Mouse (Mus musculus) midbrain, embryonic 13.5 days (tissue): ENCODE data around the gene Hoxc11. TPM values are rescaled to one million over a fixed set of nuclear protein-coding genes. Genes with fewer than 3 reads are reported as not detected.

Source experiments
- ATAC-seq: fragments of 200-750 bp; cut with Nextera tagmentation; 2 replicates; pipeline ENCODE4 v1.8.0; 2017; ENCODE audit warnings: mild to moderate bottlenecking, moderate TSS enrichment, moderate library complexity
- H3K27ac ChIP-seq: fragments of 300-500 bp; sonication (generic); 2 replicates; pipeline ENCODE4 v1.5.1; 2015; ENCODE audit warnings: inconsistent platforms, mild to moderate bottlenecking, moderate library complexity
- H3K27me3 ChIP-seq: fragments of 300-500 bp; sonication (generic); 2 replicates; pipeline ENCODE4 v1.6.1; 2015; ENCODE audit warnings: mild to moderate bottlenecking, inconsistent platforms
- H3K36me3 ChIP-seq: fragments of 300-500 bp; sonication (generic); 2 replicates; pipeline ENCODE4 v1.6.1; 2015; ENCODE audit warnings: mild to moderate bottlenecking, inconsistent platforms
- H3K4me1 ChIP-seq: fragments of 300-500 bp; sonication (generic); replicated peaks from 2 replicates; pipeline ENCODE4 v1.6.1; 2015; ENCODE audit warnings: inconsistent platforms
- H3K4me2 ChIP-seq: fragments of 300-500 bp; sonication (generic); replicated peaks from 2 replicates; pipeline ENCODE4 v1.6.1; 2015; ENCODE audit warnings: moderate library complexity, mild to moderate bottlenecking, inconsistent platforms
- H3K4me3 ChIP-seq: fragments of 300-500 bp; sonication (generic); replicated peaks from 2 replicates; pipeline ENCODE4 v1.5.1; 2015; ENCODE audit warnings: mild to moderate bottlenecking, inconsistent platforms
- H3K9ac ChIP-seq: fragments of 300-500 bp; sonication (generic); replicated peaks from 2 replicates; pipeline ENCODE4 v1.6.1; 2015; ENCODE audit warnings: mild to moderate bottlenecking, inconsistent platforms
- H3K9me3 ChIP-seq: fragments of 300-500 bp; sonication (generic); 2 replicates; pipeline ENCODE4 v1.6.1; 2016; ENCODE audit warnings: mild to moderate bottlenecking, inconsistent platforms
- WGBS: fragments of 180-500 bp; shearing (Covaris S2); methylation state at CpG from one replicate; pipeline ENCODE4 v1.1.7; 2015; 5-methylcytosine and 5-hydroxymethylcytosine counted together
- polyA plus RNA-seq: library from polyadenylated mRNA; unstranded; fragments of >200 nt; fragmentation: Nextera tagmentation; extraction: Ambion mirVana; gene quantifications from 2 replicates; pipeline ENCODE4 v1.2.1, GENCODE M21; 2015

Gene Hoxc11
- polyA plus RNA-seq, 1 experiment from 2014 or later = not detected

DNA sequence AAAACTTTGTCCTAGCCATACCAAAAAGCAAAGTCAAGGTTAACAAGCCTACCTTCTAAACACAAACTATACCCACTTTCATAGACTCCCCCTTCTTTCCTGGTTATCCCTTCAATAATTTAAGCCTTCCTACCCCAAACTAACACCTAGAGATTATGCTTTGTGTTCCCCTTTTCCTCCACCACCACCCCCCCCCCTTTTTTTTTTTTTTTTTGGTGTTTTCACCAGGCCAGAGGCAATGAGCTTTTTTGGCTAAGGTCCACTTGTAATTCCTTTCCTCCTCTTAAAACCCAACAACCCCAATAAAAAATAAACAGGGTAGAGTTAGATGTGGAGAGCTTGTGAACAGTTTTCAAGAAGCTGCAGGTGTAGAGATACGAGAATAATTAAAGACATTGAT, 15.1 kb downstream of the Hoxc11 start:
- WGBS = 18% methylated on average over 1 of the region's 1 CpGs
- Histone ChIP-seq H3K27ac (no peak overlapping the region), H3K36me3 (no peaks in the 10 kb centered on the region), H3K9ac (no peak overlapping the region), H3K4me1 (peaks cover 5% of the 10 kb centered on the region), H3K4me2 (no peak overlapping the region), H3K9me3 (no peaks in the 10 kb centered on the region), H3K27me3 (peaks cover 99% of the 10 kb centered on the region), H3K4me3 (no peak overlapping the region)
- ATAC-seq = no peak

GRCm38 (mm10) chr15:102970740-102971139, 16.5 kb downstream of the Hoxc11 start:
- no peaks in the 10 kb centered on the region for H3K9me3 ChIP-seq
- H3K27me3 ChIP-seq = peaks cover 99% of the 10 kb centered on the region
- no peak overlapping the region for H3K9ac ChIP-seq
- under 1% methylated on average over 12 of the region's 12 CpGs for WGBS
- H3K4me1 ChIP-seq = peaks cover 5% of the 10 kb centered on the region
- no peak overlapping the region for H3K4me3 ChIP-seq
- H3K4me2 ChIP-seq = no peak overlapping the region
- H3K36me3 ChIP-seq = no peaks in the 10 kb centered on the region
- ATAC-seq = no peak
- H3K27ac ChIP-seq = no peak overlapping the region

DNA sequence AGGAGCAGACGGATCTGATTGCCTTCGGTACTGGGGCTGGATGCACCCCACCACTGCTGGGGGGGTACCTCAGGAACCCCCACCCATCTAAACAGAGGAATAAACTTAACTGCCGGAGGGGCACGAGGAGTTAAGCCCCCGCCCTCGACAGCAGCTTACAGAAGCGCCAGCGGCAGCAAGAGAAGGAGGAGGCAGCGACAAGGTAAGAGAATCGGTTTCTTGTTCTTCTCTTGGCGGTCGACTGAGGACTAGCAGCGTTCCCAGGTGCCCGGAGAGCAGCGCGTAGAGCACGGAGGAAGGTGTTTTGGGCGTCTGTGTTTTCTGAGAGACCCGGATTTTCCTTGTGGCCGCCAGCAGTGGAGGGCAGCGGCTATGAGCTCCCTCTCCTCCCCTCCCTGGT, 18.0 kb downstream of the Hoxc11 start:
- no peak for ATAC-seq
- H3K4me1 ChIP-seq = no peaks in the 10 kb centered on the region
- H3K27me3 ChIP-seq = peaks cover 99% of the 10 kb centered on the region
- H3K4me2 ChIP-seq = no peak overlapping the region
- no peak overlapping the region for H3K4me3 ChIP-seq
- H3K9ac ChIP-seq = no peak overlapping the region
- H3K27ac ChIP-seq = no peak overlapping the region
- H3K9me3 ChIP-seq = no peaks in the 10 kb centered on the region
- under 1% methylated on average over 21 of the region's 21 CpGs for WGBS
- no peaks in the 10 kb centered on the region for H3K36me3 ChIP-seq

- Histone ChIP-seq H3K36me3 (no peaks in the 10 kb centered on the region), H3K4me1 (no peaks in the 10 kb centered on the region), H3K9me3 (no peaks in the 10 kb centered on the region), H3K27me3 (peaks cover 99% of the 10 kb centered on the region), H3K4me3 (no peak overlapping the region), H3K4me2 (no peak overlapping the region), H3K9ac (no peak overlapping the region), H3K27ac (no peak overlapping the region)
- ATAC-seq = no peak
- WGBS = 2% methylated on average over 6 of the region's 6 CpGs
Measured at GRCm38 (mm10) chr15:102972753-102973152, 18.5 kb downstream of the Hoxc11 start.

GRCm38 (mm10) chr15:102975034-102975433, 20.8 kb downstream of the Hoxc11 start:
- peaks cover 100% of the 10 kb centered on the region for H3K27me3 ChIP-seq
- no peak for ATAC-seq
- H3K4me1 ChIP-seq = no peaks in the 10 kb centered on the region
- H3K4me2 ChIP-seq = no peak overlapping the region
- H3K9me3 ChIP-seq = no peaks in the 10 kb centered on the region
- no peak overlapping the region for H3K4me3 ChIP-seq
- no peaks in the 10 kb centered on the region for H3K36me3 ChIP-seq
- no peak overlapping the region for H3K9ac ChIP-seq
- 5% methylated on average over 7 of the region's 7 CpGs for WGBS
- no peak overlapping the region for H3K27ac ChIP-seq

GRCm38 (mm10) chr15:102975688-102976111, 21.5 kb downstream of the Hoxc11 start:
- peaks cover 100% of the 10 kb centered on the region for H3K27me3 ChIP-seq
- under 1% methylated on average over 21 of the region's 21 CpGs for WGBS

GRCm38 (mm10) chr15:102976171-102976570, 21.9 kb downstream of the Hoxc11 start, which contains the start of gene Hoxc9:
Hoxc9 (plus strand) TSS chr15:102976439.
- ATAC-seq = no peak
- Histone ChIP-seq H3K36me3 (no peaks in the 10 kb centered on the region), H3K4me2 (no peak within 1 kb of the TSS), H3K27ac (no peak within 1 kb of the TSS), H3K27me3 (peaks cover 100% of the 10 kb centered on the region), H3K9ac (no peak within 1 kb of the TSS), H3K9me3 (no peaks in the 10 kb centered on the region), H3K4me3 (no peak within 1 kb of the TSS), H3K4me1 (no peaks in the 10 kb centered on the region)
- WGBS = 2% methylated on average over 17 of the region's 20 CpGs

More at GRCm38 (mm10) chr15:102975688-102976111, 21.5 kb downstream of the Hoxc11 start:
- Histone ChIP-seq H3K27ac (no peak overlapping the region), H3K9me3 (no peaks in the 10 kb centered on the region), H3K36me3 (no peaks in the 10 kb centered on the region), H3K4me1 (no peaks in the 10 kb centered on the region), H3K4me2 (no peak overlapping the region), H3K9ac (no peak overlapping the region), H3K4me3 (no peak overlapping the region)
- no peak for ATAC-seq

DNA sequence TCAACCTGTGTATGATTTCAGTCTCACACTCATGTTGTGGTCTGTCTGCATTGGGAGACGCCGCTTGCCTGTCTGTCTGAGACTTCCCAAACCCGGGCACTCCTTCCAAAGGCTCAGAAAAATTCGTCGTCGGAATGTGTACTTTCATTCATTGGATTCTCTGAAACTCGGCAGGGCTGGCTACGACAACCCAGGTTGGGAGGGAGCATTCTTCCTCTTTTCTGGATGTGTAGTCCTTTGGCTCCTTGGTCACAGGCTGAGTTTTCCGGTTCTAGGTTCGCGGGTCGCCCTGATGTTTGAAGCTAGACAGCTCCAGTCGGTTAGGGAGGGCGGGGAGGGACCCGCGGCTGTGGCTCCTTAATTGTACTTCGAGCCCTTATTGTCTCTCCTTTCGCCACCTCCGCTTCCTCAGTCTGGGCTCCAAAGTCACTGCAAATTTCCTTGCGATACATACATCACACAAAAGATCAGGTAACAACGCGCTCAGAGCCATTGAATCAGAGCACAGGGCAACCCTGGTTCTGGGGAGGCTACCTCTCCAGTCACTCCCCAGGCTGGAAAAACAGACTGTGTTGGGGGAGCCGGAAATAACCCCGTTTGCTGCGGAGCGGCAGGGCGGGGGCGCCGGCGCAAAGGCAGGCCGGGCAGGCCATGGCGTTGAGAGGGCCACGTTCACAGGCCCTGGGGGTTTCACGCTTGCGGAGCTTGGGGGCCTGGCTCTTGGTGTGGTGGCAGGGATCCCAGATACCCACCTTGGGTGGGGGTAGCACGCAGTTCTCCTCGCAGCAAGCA, 22.6 kb downstream of the Hoxc11 start:
- ATAC-seq = no peak
- H3K9me3 ChIP-seq = no peaks in the 10 kb centered on the region
- H3K4me3 ChIP-seq = no peak overlapping the region
- H3K27ac ChIP-seq = no peak overlapping the region
- no peak overlapping the region for H3K4me2 ChIP-seq
- under 1% methylated on average over 37 of the region's 37 CpGs for WGBS
- H3K27me3 ChIP-seq = peaks cover 100% of the 10 kb centered on the region
- H3K4me1 ChIP-seq = peaks cover 4% of the 10 kb centered on the region; the same call in 1 of the 2 replicates
- H3K36me3 ChIP-seq = no peaks in the 10 kb centered on the region
- no peak overlapping the region for H3K9ac ChIP-seq

DNA sequence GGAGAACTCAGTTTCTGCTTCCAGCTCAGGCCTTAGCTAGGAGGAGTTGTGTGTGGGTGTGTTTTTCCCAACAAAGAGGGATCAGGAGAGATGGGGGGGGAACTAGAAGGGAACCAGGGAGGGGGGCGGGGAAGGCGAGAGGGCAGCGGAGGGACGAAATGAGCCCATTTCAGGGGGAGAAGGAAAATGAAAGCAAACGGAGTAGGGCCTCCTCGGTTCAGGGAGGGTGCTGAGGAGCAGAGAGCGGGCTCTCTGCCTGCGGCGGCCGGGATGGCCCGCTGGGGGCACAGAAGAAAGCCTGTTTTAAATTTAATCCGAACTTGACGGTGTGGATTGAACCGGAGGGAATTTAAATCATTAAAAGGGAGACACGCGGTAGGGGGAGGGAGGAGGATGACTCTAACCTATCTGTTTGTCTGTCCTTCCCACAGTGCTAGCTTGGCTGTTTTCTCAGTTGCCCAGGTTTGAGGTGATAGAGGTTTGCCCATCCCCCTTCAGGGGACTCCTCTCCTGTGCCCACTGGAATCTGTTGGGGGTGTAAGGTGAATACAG, 23.3 kb downstream of the Hoxc11 start:
- no peak for ATAC-seq
- Histone ChIP-seq H3K4me1 (peaks cover 7% of the 10 kb centered on the region; the same call in 1 of the 2 replicates), H3K4me3 (no peak overlapping the region), H3K27ac (no peak overlapping the region), H3K4me2 (no peak overlapping the region), H3K27me3 (peaks cover 100% of the 10 kb centered on the region), H3K9ac (no peak overlapping the region), H3K9me3 (no peaks in the 10 kb centered on the region), H3K36me3 (no peaks in the 10 kb centered on the region)
- under 1% methylated on average over 16 of the region's 16 CpGs for WGBS

DNA sequence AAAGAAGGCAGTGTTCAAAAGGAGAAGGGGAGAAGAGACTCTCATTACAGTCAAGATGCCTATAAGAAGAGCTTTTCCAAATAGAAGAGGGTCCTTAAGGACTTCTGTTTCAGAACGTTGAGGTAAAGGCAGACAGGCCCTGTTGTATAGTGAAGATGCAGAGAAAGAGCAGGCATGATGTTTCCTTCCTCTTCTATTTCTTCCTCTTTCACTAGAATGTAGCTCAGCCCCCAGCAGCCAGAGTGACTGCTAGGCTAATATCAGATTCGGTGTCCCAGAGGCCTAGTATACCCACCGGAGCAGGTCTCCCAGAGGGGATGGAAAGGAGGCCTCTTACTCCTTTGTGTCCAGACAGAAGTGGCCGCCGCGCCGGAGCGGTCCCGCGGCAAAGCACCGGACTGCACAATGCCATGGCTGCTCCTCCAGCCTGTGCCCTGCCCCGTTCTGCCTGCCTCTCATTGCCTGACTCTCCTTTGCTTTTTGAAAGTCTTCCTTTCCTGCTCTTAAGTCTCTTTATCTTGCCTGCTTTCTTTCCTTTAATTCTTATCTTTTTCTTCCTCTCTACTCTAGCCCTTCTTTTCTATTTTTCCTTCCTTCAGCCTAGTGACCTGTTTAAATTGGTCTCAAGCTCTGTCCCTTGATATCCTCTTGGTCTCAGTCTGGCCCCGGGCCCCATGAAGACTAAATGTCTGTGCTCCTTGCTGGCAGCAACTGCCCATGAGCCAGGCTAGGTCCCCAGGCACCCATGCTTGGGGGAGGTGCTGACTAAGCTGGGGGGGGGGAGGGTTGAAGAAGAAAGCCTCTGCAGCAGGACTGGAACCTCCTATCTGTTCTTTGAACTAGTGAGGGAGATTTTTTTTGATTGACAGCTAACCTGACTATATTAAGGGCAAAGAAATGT, 24.6 kb downstream of the Hoxc11 start:
- 2% methylated on average over 13 of the region's 13 CpGs for WGBS
- no peaks in the 10 kb centered on the region for H3K36me3 ChIP-seq
- H3K27ac ChIP-seq = no peak overlapping the region
- H3K4me2 ChIP-seq = no peak overlapping the region
- no peak overlapping the region for H3K4me3 ChIP-seq
- H3K9me3 ChIP-seq = no peaks in the 10 kb centered on the region
- H3K9ac ChIP-seq = no peak overlapping the region
- H3K27me3 ChIP-seq = peaks cover 100% of the 10 kb centered on the region
- H3K4me1 ChIP-seq = peaks cover 7% of the 10 kb centered on the region; the same call in 1 of the 2 replicates
- ATAC-seq = no peak

DNA sequence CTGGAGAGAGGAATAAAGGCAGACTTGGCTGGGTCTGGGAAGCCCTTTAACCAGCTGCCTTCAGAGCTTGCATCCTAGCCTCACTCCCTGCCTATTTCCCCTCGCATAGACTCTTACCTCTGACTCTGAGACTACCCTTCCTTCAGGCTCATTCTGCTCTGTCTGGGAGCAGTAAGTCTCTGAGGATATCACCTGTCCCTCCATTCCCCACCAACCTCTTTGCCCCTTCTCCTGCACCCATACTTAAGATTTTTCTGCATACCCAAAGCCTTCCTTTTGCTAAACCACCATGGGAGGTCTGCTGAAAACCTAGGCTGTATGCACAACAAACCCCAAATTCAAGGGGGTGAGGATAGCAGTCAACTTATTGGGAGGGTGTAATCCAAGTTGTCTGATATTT, 25.7 kb downstream of the Hoxc11 start:
- 0% methylated on average over 1 of the region's 1 CpGs for WGBS
- no peak overlapping the region for H3K9ac ChIP-seq
- no peak overlapping the region for H3K27ac ChIP-seq
- H3K9me3 ChIP-seq = no peaks in the 10 kb centered on the region
- no peak overlapping the region for H3K4me2 ChIP-seq
- no peak for ATAC-seq
- H3K4me3 ChIP-seq = no peak overlapping the region
- H3K36me3 ChIP-seq = no peaks in the 10 kb centered on the region
- H3K27me3 ChIP-seq = peaks cover 100% of the 10 kb centered on the region
- H3K4me1 ChIP-seq = peaks cover 7% of the 10 kb centered on the region; the same call in 1 of the 2 replicates

GRCm38 (mm10) chr15:102980352-102980751, 26.1 kb downstream of the Hoxc11 start:
- no peak for ATAC-seq
- H3K9me3 ChIP-seq = no peaks in the 10 kb centered on the region
- no peak overlapping the region for H3K27ac ChIP-seq
- peaks cover 7% of the 10 kb centered on the region; the same call in 1 of the 2 replicates for H3K4me1 ChIP-seq
- H3K4me2 ChIP-seq = no peak overlapping the region
- H3K27me3 ChIP-seq = peaks cover 100% of the 10 kb centered on the region
- no peak overlapping the region for H3K4me3 ChIP-seq
- H3K36me3 ChIP-seq = no peaks in the 10 kb centered on the region
- no peak overlapping the region for H3K9ac ChIP-seq
- WGBS = 4% methylated on average over 11 of the region's 11 CpGs
